Comparison of ENCODE assay signal across 9 mouse cellular contexts in genomic region chr9:117250831-117251165, GRCm38 (mm10).
A peak's percentile ranks its signal among the peaks of the same experiment; 100 is the strongest.
DNase-seq lines count a peak whose midpoint lies in the region; ATAC-seq lines count a peak whose summit lies in the region.
"Had no signal": no experiment of that assay in that cellular context is flagged by ENCODE, and none has a peak within 500 bp of the region (broad histone marks: within the 10 kb centered on the region; RNA-seq: fewer than 3 reads in every experiment).

No protein-coding gene starts in this region.

- H3K36me3 ChIP-seq in hindbrain, embryonic 11.5 days (ENCODE audit: control insufficient read depth, insufficient read depth, low read length) = no peaks in the 10 kb centered on the region
- no peaks in the 10 kb centered on the region for H3K36me3 ChIP-seq in midbrain, embryonic 10.5 days

- 6% methylated on average over 2 of the region's 2 CpGs for WGBS in hindbrain, embryonic 11.5 days
- WGBS in midbrain, embryonic 10.5 days = 5% methylated on average over 2 of the region's 2 CpGs

- H3K9ac ChIP-seq in hindbrain, embryonic 11.5 days (ENCODE audit: low read depth, low read length) = peak overlapping the region; percentile 75

- peak overlapping the region; percentile 76 for H3K4me2 ChIP-seq in hindbrain, embryonic 11.5 days (replicated peaks; ENCODE audit: low read depth, low read length)

- H3K4me1 ChIP-seq in hindbrain, embryonic 11.5 days (replicated peaks; ENCODE audit: control insufficient read depth, insufficient read depth, low read length) = no peaks in the 10 kb centered on the region
- H3K4me1 ChIP-seq in midbrain, embryonic 10.5 days = peaks cover 42% of the 10 kb centered on the region

- peak overlapping the region; percentile 43 for H3K4me3 ChIP-seq in hindbrain, embryonic 11.5 days (ENCODE audit: low read depth, low read length)
- peak overlapping the region; percentile 65 for H3K4me3 ChIP-seq in midbrain, embryonic 10.5 days

- no peaks in the 10 kb centered on the region for H3K27me3 ChIP-seq in hindbrain, embryonic 11.5 days (ENCODE audit: control insufficient read depth, insufficient read depth, low read length)
- peaks cover 34% of the 10 kb centered on the region for H3K27me3 ChIP-seq in midbrain, embryonic 10.5 days (ENCODE audit: low read depth, poor library complexity, severe bottlenecking)

- H3K9me3 ChIP-seq in hindbrain, embryonic 11.5 days (ENCODE audit: control insufficient read depth, low read length) = no peaks in the 10 kb centered on the region
- no peaks in the 10 kb centered on the region for H3K9me3 ChIP-seq in midbrain, embryonic 10.5 days (replicated peaks)

- H3K27ac ChIP-seq in hindbrain, embryonic 11.5 days (ENCODE audit: low read depth, low read length) = no peak overlapping the region
- peak overlapping the region; percentile 81 for H3K27ac ChIP-seq in midbrain, embryonic 10.5 days (replicated peaks)

- ATAC-seq in hindbrain, embryonic 11.5 days (ENCODE audit: low FRiP score) = 0 out of 2 replicates have a peak, but pooled peaks have one; percentile 17

- peak; percentile 34 for DNase-seq in embryo, embryonic 9.5 days (ENCODE audit: extremely low spot score)
- no peak for DNase-seq in embryo, embryonic 10.5 days (ENCODE audit: low spot score)
- DNase-seq in NIH3T3 (ENCODE audit: low read depth) = peak; percentile 11
- DNase-seq in hindbrain, embryonic 11.5 days (ENCODE audit: low spot score) = peak; percentile 31
- DNase-seq in midbrain, embryonic 10.5 days (ENCODE audit: low spot score) = no peak
- DNase-seq in MN1 (ENCODE audit: low spot score) = no peak
- DNase-seq in frontal cortex, postnatal 25 days (ENCODE audit: low spot score in 2 of 2) = no peak
- no peak for DNase-seq in frontal cortex, postnatal 14 days (ENCODE audit: low spot score in 2 of 2)
- DNase-seq: gastrocnemius, postnatal 10 days had no signal

Comparison
In these comparisons a context has a peak if more than half of its experiments do, and no peak if none do; other contexts are left out.
1. DNase-seq: peak in embryo, embryonic 9.5 days (single experiment), NIH3T3 (single experiment) and hindbrain, embryonic 11.5 days (single experiment); none in embryo, embryonic 10.5 days (single experiment), midbrain, embryonic 10.5 days (single experiment), MN1 (single experiment), frontal cortex, postnatal 25 days (0 of 2) and frontal cortex, postnatal 14 days (0 of 2).